Mouse (Mus musculus): ENCODE measurements at regions not wholly inside any gene's neighbourhood (a gene's known extent, or its start where the extent isn't known, plus 50 kb on each side); places are given as distances from the start of the nearest gene placed in this dataset.

DNA sequence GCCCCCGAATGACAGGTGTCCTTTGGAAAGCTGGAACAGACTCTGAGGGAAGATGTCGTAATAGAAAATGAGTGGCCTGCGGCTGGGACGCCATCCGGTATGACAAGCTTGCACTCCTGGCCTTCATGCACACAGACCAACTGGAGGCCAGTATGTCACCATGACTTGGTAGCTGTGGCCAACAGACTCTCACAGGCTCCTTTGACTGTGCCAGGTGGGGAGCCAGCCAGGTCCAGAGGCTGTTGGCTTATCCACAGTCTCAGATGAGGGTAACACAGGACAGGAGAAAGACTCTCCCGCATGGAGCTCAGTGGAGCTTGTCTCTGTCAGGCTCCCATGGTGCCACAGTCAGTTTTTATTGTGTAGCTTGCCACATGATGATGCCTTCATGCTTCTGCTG is 219.7 kb downstream of the Sox2 start:
- no peak for DNase-seq

DNA sequence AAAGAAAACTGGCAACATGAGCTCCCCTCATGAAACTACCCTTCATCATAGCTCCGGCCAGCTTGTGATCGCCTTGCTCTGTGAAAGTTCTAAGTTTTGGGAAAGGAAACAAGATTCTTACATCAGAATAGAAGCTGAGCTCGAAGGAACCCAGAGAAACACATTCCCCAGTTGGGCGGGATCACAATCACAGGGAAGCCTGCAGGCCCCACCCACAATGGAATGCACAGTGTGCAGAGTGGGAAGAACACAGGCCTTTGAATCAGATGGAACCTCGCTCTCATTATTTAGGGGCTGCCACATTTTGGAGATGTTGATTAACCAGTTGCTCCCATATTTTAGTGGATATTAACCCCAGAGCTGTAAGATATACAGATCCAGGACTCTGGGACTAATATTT is 234.9 kb downstream of the Sox2 start:
- DNase-seq: no peak

DNA sequence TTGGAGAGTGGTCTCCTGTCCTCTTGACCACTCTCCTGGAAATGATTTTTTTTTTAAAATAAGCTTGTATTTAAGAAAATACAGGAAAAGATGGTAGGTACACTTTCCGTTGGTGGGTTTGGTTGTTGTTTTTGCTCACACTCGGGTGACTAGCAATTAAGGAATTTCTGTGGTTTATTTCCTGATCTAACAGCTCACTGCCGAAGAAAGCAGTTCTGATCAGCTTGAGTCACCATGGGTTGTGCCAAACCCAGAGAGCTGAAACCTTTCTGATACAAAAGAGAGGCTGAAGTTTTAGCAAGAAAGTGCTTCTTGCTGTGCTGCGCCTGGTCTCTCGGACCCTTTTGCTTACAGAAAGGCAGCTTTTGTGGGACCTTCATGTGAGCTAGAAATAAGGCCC is 243.2 kb downstream of the Sox2 start:
- no peak for DNase-seq

DNA sequence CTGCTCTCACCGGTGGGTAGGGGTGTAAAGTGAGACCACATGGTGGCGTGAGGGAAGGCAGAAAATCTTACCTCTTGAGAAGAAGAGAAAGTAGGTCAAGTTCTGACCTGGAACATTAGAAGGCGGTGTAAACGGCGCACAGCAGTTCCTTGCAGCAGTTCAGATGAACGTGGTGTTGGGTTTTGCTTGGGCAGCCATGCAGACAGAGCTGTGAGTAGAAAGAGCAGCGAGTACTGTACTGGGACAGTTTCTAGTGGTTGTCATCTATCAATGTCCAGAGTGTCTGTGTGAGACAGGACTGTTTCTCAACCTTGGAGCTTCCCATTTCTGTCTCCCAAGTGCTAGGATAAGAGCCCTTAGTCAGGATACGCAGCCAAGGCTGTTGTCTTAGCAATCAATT is 252.9 kb downstream of the Sox2 start:
- no peak for DNase-seq

DNA sequence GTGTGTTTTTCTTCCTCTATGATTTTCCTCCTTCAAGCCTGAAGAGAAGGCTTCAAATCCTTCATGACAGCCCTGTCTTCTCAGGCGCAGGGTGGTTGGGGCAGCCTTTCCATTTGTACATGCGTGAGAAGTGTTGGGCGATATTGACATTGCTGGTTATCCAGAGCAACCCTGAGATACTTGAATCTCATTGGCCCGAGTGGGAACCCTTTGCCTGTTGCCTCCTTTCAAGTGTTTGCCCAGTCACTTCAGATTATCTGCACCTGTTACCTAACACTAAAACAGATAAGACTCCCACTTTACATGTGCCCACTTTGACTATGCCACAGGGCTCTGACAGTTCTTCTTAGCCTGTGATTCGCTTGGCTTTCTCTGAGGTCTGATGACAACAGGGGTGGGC is 258.3 kb downstream of the Sox2 start:
- no peak for DNase-seq

DNA sequence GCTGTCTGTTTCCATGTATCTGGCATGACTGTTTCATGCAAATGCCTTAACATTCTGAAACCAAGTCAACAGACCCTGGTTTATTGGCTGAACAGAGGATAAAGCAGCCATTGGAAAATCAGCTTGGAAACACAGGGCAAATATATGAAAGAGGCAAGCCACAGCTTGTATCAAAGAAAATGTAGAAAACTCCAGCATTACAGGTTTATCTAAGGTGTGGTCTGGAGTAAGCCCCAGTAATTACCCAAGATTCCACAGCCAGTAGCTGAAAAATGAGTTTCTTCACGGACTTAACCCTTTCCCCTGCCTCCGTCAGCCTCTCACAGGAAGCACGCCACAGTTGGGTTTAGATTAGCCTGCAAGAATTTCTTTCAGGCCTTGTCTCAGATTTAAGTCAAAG is 259.1 kb downstream of the Sox2 start:
- no peak for DNase-seq

DNA sequence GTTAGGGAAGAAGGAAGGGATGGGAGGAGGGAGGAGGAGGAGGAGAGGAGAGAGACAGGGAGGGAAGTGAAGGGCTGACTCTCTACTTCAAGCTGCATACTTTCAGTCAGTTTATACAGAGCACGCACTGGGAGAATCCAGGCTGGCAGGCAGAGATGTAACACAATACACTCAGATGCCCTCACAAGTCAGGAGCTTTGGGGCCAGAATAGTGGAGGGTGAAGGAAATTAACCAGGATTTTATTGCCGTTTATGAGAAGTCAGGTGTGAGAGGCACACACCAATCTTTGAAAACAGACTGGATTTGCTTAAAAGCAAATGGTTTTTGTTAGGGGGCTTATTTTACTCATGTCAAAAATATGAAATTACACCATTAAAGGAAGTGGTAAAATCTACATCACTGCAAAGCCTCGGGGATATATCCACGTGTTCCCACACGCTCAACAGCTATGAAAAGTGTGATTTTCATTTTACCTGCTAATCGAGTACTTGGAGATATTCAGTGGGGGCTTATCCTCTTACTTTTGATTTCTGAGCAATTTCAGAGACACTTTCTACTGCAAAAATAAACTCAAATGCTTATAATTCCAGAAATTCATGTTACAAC is 268.2 kb downstream of the Sox2 start:
- no peak for DNase-seq

DNA sequence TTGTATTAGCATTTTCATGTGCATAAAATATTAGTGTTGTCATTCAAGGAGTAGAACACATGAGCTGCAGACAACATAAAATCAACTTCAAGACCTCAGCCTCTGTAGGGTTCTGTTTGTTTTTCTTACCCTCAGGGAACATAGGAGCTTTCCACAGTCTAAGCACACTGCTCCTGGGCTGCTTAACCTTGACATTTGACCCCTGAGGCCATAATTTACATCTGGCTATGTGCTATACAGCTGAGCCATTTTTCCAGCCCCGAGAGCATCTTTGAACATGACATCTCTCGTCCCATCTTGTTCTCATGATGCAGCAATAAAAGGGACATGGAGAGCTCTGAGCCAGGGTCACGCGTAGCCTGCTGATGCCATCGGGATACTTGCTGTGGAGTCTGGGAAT is 270.3 kb downstream of the Sox2 start:
- DNase-seq: no peak

DNA sequence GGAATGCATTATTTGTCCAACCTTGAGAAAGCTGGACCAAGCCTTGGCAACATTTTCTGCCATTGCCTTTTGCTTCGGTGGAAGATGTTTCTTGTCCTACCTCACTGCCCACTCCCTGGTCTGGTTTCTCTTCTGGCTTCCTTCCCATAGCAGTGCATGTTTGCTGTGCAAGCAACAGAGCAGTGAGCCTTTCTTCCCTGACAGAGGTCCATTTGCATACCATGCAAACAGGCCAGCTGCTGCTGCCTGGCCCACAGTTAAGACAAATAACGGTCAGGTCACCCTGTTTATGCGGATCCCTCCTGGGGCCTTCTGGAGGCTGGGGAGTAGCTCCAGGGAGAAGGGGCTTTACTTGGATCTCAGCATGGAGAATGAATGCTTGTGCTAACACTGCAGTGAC is 299.7 kb downstream of the Sox2 start:
- no peak for DNase-seq

DNA sequence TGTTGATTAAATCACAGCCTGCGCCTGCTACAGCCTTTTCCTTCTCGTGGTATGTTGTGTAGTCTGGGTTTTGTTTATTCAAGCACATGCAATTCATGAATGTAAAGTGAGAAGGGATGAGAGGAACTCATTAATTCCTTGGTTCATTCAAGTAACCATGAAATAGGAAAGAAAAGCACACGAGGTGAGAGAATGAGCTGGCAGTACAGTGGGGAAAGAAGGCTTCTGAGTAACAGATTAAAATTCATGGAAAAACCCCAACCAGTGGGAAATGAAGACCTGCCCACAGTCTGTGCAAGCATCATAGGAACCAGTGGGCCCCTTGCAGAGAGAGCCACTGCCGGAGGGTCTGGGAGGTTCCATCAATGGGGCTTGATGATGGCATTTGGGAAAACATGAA is 306.0 kb downstream of the Sox2 start:
- DNase-seq: no peak

DNA sequence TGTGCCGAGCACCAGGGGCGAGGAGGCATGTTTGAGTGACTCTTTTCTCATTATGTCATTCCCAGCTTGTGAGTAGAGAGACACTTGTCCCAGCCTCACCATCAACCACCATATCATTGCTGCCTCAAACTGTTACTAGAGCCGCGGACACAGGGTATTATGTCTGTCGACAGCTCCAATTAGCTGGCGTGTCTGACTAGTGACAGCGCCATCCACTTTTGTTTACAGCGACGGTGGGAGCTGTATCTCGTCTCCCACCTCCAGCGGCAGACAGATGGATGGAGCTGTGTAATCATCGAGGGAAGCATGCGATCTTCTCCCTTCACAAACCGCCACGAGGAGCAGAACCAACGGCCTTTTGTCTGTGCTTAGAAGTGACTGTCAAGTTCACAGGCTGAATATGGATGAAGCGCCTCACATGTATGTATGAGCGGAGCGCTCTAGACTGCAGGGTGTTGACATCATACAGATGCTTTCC is 308.9 kb downstream of the Sox2 start:
- DNase-seq: no peak

DNA sequence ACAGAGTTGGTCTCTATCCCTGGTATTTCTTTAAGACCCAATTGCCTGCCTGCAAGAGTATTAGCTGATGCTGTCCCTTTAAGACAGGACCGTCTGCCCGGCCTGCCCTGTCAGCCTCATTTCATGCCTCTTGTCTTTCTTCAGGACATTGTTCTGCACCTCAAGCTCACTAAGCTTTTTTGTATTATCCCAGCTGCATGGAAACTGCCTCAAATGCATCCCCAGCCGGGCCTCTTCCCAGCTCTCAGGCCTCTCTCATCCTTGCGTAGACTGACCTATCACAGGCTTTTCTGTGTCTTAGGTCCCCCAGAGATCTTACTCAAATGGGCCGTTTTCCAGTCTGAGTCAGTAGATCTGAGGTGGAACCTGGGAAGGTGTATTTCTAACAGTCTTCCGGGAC is 316.2 kb downstream of the Sox2 start:
- no peak for DNase-seq

DNA sequence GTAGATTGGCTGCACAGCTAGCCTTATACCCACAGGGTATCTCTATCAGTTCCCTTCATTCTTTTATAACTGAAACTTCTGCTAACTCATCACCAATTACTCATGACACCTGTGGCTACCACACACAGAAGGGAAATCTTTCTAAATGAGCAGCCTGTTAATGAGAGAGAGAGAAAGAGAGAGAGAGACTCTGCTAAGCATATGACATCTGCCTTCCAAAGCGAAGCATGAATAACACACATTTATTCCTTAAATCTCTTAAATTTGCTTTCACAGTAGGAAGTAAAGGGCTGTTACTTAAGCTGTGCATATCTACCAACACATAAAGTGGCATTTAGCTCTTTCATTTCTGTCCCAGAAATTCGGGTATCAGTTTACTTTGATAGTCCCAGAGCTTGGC is 317.7 kb downstream of the Sox2 start:
- DNase-seq: no peak

DNA sequence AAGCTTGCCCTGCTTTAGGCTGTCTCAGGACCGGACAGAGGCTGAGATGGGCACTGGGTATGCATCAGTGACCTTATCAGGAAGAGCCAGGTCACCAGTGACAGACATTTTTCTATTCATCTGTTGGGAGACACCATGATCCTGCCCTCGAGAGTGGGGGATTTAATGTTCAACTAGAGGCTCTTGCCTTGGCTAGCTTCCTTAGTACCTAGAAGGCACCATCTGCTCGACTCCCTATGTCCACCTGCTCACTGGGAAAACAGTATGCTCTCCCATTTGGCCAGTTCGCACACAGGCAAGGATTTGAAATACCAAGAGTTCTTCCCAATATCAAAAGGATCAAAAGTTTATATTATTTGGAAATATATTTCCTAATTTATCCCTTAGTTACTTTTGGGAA is 321.3 kb downstream of the Sox2 start:
- peak; percentile 65 for DNase-seq

DNA sequence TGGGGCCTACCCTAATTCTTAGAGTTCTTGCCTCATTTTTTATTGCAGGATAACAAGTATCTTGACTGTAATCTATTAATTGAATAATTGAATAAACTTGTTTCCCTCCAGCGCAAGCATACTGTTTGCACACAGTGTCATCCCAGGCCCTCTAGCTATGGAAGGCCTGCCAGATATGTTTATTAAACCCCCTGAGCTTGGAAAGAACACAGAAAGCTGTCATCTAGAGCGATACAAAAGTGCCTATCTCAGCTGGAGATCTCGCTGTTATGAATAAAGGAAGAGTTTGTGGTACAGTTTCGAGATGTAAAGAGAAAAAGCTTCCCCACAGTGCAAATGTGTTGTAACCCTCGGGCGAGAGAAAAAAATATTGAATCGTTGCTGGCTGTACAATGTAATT is 324.2 kb downstream of the Sox2 start:
- DNase-seq: no peak
